Mouse (Mus musculus): ENCODE data around the gene Dusp10. TPM values are rescaled to one million over a fixed set of nuclear protein-coding genes. Genes with fewer than 3 reads are reported as not detected.
A peak's percentile ranks its signal among the peaks of the same experiment; 100 is the strongest.

Dusp10 gene
- total RNA-seq, 1 experiment from 2014 or later, result 11.2 TPM

DNA sequence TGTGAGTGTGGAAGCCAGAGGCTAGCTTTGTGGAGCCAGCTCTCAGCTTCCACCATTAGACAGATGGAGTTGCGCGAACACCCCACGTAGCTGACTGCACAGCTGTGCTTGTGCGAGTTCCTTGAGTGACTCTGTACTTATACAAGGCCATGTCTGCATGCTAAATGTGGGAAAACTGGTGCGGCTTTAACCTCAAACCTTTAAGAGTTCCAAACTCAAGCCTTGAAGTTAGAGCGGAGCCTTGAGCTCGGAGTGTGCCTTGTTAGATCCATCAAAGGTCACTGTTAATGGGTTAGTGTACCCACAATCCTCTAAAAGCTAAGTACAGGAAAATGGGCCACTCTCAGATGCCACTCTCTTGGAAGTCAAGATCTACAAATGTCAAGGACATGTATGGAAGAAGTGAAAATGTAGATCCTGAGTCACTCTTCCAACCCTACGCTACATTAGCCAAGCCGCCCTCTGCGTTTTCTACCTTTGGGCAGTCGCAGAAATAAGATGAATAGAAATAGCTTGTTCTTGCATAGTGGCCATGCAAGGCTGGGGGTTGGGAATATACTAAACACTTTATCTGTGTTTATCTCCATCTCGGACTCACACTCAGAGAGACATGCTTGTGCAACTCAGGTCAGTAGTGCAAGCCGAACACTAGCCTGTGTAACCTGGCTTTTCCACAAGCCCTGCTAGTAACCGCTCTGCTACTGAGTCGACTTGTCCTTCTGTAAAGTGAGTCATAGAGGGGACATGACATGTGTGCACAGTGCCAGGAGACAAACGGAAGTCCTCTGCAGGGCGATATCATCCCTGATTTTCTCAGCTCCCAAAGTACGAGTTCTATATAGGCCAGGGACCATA is 54.8 kb downstream of the Dusp10 start:
- no peak for ATAC-seq (replicated peaks in 1 of 2; ENCODE audit: insufficient read depth in 1 of 2, low FRiP score in 2 of 2, low TSS enrichment in 1 of 2, low read depth in 1 of 2, poor library complexity in 2 of 2, severe bottlenecking in 2 of 2)

DNA sequence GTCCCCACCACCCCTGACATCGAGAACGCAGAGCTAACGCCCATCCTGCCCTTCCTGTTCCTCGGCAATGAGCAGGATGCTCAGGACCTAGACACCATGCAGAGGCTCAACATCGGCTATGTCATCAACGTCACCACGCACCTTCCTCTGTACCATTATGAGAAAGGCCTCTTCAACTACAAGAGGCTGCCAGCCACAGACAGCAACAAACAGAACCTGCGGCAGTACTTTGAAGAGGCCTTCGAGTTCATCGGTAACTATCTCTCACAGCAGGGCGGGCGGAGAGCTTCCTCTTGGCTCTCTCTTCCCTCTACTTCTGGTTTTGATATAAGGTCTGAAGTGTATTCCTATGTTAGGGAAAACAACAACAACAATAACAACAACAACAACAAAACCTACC is 55.9 kb downstream of the Dusp10 start:
- ATAC-seq (replicated peaks in 1 of 2; ENCODE audit: insufficient read depth in 1 of 2, low FRiP score in 2 of 2, low TSS enrichment in 1 of 2, low read depth in 1 of 2, poor library complexity in 2 of 2, severe bottlenecking in 2 of 2), result no peak

DNA sequence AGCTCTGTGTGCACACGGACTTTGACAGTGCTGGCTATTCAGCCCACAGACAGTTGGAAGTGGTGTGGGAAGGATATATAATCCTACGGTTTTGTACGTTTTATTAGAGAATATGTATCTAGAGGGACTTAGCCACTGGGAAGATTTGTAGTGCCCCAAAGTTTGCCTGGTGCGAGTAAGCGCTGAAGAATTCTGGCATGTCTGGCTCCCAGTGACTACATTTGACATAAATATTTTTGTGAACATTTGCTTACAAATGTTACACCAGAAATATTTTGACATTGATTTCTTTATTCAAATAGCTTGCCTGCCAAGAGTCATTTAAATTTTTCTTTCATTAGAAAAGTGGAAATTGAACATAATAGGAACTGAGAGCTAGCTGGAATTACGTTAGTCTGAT is 63.0 kb downstream of the Dusp10 start:
- no peak for ATAC-seq (replicated peaks in 1 of 2; ENCODE audit: insufficient read depth in 1 of 2, low FRiP score in 2 of 2, low TSS enrichment in 1 of 2, low read depth in 1 of 2, poor library complexity in 2 of 2, severe bottlenecking in 2 of 2)

DNA sequence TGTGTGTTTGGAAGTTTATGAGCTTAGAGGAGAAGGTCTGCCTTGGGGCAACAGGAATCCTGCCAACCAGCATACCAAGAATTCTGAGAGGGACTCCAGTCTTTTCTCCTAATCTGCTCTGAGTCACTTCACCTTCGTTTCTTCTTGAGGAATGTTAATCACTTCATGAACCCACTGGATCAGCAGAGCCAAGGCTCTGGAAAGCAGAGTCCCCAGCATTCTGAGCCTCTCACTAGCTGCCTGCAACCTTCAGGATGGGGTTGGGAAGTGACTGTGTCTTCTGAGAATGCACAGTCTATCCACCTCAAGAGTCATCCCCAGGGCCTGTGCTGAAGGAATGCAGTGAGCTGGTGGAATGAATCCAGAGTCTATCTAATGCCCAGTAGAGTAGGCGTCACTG is 63.7 kb downstream of the Dusp10 start:
- no peak for ATAC-seq (replicated peaks in 1 of 2; ENCODE audit: insufficient read depth in 1 of 2, low FRiP score in 2 of 2, low TSS enrichment in 1 of 2, low read depth in 1 of 2, poor library complexity in 2 of 2, severe bottlenecking in 2 of 2)

DNA sequence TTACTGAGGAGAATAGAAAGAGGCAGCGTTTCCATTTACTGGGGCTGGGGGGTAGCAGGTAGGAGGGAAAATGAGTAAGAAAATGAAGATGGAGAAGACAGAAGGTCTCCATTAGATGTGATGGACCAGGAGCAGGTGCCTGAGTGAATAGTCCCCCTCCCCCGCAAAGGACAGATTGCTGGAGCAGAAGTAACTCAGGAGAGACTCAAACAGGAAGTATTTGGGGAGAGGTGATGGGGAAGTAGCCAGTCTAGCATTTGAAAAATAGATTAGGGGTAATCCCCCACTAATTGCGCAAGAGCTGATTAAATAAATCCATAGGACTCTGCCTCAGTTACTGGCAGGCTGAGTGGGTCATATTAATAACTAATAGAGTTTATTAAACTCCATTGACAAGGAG is 66.2 kb downstream of the Dusp10 start:
- ATAC-seq (replicated peaks in 1 of 2; ENCODE audit: insufficient read depth in 1 of 2, low FRiP score in 2 of 2, low TSS enrichment in 1 of 2, low read depth in 1 of 2, poor library complexity in 2 of 2, severe bottlenecking in 2 of 2), result peak in 1 of 2 experiments; percentile 17; a peak in 1 of 4 replicates

DNA sequence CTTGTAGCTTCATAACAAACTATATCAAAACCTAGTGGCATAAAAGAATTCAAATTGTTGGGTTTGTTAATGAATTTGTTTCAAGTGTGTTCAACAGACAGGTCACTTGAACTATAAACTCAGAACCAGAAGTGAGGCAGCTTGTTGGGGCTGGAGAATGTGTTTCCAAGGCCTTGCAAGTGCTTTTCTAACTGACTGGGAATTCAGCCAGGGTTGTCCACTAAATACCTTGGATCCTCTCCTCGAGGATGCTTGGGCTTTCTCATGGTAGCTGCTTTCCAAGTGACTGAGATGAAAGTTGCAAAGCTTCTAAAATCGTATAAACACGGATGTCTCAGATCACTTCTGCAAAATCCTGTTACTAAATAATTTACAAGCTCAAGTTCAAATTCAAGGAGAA is 69.6 kb downstream of the Dusp10 start:
- no peak for ATAC-seq (replicated peaks in 1 of 2; ENCODE audit: insufficient read depth in 1 of 2, low FRiP score in 2 of 2, low TSS enrichment in 1 of 2, low read depth in 1 of 2, poor library complexity in 2 of 2, severe bottlenecking in 2 of 2)

DNA sequence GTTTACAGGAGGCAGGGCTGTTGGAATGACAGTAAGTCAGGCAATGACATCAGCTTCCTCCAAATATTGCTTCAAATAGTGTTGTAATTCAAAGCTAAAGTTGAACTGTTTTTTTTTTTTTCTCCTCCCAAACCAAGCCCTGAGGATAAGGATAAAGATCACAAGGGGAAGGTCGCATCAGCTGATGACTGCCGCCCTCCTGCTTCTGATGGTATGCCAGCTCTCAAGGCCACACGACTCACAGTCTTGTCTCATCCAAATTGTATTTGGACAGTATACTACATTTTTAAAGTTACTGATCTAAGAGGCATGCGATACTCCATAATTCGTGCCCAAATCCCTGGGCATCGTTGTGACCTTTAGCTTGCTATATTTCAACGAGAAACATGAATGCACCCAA is 70.1 kb downstream of the Dusp10 start:
- ATAC-seq (replicated peaks in 1 of 2; ENCODE audit: insufficient read depth in 1 of 2, low FRiP score in 2 of 2, low TSS enrichment in 1 of 2, low read depth in 1 of 2, poor library complexity in 2 of 2, severe bottlenecking in 2 of 2), result no peak

DNA sequence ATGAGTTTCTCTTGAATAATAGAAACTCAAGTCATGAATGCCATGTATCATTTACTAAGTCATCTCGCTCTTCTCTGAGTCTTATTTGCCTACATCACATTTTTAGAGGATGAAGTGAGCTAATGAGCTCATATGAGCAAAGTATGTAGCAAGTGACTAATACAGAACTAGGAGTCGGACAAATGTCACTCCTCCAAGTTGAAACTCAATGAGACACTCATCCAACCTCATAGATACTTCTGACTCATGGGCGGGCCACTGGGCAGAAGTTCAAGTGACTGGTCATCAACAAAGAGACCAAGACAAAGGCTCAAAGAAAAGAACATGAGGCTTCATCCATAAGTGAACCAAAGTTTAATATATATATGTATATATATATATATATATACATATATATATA is 71.9 kb downstream of the Dusp10 start:
- no peak for ATAC-seq (replicated peaks in 1 of 2; ENCODE audit: insufficient read depth in 1 of 2, low FRiP score in 2 of 2, low TSS enrichment in 1 of 2, low read depth in 1 of 2, poor library complexity in 2 of 2, severe bottlenecking in 2 of 2)

DNA sequence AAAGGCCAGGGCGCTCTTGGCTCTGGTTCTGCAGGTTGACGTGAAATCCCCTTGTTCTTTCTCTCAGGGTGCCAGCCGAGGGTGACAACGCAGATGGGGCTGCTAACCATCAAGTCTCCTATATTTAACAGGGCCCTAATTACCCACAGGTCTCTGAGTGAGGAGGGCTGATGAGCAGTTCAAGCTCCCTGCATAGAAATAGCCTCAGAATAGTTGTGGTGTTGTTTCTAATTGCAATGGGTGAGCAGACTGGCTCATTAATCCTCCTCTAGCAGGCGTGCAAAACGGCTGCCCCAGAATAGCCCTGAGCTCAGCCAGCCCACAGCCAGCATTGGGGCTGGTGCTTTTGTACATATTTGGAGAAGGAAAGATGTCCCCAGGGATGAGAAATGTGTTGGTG is 77.4 kb downstream of the Dusp10 start:
- no peak for ATAC-seq (replicated peaks in 1 of 2; ENCODE audit: insufficient read depth in 1 of 2, low FRiP score in 2 of 2, low TSS enrichment in 1 of 2, low read depth in 1 of 2, poor library complexity in 2 of 2, severe bottlenecking in 2 of 2)

DNA sequence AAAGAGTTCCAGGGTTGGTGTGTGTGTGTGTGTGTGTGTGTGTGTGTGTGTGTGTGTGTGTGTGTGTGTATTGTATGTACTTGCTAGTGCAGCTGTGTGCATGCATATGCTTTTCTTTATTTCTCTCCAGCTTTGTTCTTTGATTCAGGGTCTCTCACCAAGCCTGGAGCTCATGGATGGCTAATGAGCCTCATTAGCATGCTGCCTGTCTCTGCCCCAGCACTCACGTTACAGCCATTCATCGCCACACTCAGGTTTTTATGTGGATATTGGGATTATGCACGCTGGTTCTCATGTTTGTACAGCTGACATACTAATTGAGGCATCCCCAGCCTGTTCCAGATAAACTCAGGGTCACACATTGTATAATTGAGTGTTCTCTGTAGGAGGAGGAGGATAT is 81.8 kb downstream of the Dusp10 start:
- ATAC-seq (replicated peaks in 1 of 2; ENCODE audit: insufficient read depth in 1 of 2, low FRiP score in 2 of 2, low TSS enrichment in 1 of 2, low read depth in 1 of 2, poor library complexity in 2 of 2, severe bottlenecking in 2 of 2), result no peak

DNA sequence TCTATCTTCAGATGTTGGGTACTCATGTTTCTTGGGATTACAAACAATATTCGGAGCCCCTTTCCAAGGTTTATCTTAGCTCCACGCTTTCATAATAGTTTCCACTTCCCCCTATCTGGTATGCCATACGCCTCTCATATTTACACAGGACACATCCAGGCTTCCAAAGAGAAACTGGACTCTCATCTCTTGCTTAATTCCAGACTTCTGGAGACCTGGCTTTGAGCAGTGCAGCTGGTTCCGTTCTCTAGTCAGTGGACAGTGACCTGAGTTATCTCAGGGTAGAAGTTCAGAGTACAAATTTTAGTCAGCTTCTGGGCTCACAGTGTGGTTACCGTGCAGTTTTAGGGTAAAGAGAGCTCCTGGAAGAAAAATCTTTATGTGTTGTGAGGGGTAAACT is 87.3 kb downstream of the Dusp10 start:
- ATAC-seq (replicated peaks in 1 of 2; ENCODE audit: insufficient read depth in 1 of 2, low FRiP score in 2 of 2, low TSS enrichment in 1 of 2, low read depth in 1 of 2, poor library complexity in 2 of 2, severe bottlenecking in 2 of 2), result no peak

DNA sequence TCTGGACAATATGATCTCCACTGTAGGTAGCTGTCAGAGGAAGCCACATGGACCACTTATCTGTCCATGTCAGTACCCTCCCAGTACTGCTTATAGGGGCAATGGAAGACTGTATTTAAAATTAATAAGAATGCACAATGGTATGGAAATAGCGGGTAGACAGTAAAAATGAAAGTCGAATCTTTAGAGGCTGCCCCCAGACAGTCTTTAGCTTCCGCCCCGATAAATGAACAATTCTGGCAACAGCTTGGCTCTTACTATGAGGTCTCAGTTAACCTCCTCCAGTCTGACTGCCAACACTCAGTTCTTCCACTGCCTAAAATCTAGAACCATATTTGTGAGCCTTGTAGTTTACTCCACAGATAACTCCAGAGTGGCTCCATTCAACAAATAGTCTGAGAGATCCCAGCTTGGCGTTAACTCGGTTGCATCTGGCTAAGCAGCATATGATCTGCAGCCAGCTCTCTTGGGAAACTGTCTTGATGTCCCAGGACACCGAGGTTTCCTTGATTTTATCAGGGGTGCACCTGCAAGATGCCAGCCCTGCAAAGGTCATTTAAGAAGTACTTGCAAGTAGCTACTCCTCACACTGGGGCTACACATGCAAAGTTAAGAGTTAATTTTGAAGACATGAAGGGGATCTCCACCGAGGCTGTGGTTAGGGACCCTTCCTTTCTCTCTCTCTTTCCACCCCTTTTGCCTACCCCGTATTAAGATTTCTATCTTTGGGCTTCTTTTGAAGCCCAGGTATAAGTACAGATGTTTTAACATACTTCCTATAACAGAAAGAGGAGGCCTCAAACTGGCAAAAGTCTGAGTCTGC is 88.0 kb downstream of the Dusp10 start:
- ATAC-seq (replicated peaks in 1 of 2; ENCODE audit: insufficient read depth in 1 of 2, low FRiP score in 2 of 2, low TSS enrichment in 1 of 2, low read depth in 1 of 2, poor library complexity in 2 of 2, severe bottlenecking in 2 of 2), result no peak

DNA sequence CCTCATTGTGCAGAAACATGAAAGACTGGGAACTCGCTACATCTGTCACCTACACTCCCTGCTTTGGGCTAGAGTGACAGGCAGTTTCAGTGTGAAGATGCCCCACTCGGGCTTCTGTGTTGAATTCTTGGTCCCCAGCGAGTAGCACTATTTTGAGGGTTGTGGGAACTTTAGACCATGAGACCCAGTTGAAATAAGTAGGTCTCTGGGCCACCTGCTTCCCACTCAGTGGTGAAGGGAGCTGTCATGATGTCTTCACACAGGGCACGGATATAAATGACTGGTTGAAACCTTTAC is 88.6 kb downstream of the Dusp10 start:
- no peak for ATAC-seq (replicated peaks in 1 of 2; ENCODE audit: insufficient read depth in 1 of 2, low FRiP score in 2 of 2, low TSS enrichment in 1 of 2, low read depth in 1 of 2, poor library complexity in 2 of 2, severe bottlenecking in 2 of 2)

DNA sequence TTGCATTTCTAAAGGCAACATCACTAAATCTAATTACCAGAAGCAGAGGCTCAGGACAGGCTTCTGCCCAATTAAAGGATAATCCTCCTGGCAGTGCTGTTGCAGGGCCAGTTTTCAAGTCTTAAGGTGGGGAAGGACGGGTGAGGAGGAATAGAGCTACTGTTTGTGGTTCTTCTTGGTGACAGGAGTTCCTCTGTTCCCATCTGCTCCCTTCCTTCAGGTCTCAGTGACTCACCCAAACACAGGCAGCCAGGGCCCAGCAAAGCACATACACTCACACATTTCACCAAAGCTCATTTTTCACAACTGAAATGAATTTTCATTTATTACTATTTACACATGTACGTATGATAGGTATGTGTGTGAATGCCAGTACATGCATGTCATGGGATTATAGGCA is 93.7 kb downstream of the Dusp10 start:
- no peak for ATAC-seq (replicated peaks in 1 of 2; ENCODE audit: insufficient read depth in 1 of 2, low FRiP score in 2 of 2, low TSS enrichment in 1 of 2, low read depth in 1 of 2, poor library complexity in 2 of 2, severe bottlenecking in 2 of 2)

DNA sequence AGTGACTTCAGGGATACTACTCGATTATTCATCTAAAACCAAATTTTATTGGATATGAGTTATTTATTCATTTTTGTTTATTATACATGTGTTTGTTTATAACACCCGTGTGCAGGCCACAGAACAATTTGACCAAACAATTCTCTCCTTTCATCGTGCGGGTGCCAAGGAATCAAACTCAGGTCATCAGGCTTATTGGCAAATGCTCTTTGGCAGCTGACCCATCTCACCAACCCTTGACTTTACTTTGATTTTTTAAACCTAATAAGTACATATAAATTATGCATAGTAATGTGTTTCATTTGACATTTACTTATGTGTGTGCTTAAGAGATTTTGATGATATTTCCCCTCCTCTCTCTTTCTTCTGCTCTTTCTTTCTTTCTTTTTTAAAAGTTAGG is 94.3 kb downstream of the Dusp10 start:
- ATAC-seq (replicated peaks in 1 of 2; ENCODE audit: insufficient read depth in 1 of 2, low FRiP score in 2 of 2, low TSS enrichment in 1 of 2, low read depth in 1 of 2, poor library complexity in 2 of 2, severe bottlenecking in 2 of 2), result no peak

DNA sequence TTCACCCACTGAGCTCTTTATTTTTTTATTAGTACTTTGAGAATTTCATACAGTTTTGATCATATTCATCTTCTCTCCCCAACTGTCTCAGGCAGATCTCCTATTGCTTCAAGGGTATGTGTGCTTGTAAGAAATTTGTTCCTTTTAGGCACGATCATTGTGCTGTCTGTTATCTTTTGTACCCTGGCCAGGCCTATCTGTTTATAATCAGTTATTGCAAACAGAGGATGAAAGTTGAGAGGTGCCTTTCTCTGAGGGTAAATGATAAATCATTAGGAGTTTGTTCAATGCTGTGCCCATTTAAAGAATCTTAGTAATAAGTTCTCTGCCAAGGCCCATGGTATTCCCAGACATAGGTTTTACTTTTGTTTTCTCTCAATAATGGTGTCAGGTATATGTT is 95.2 kb downstream of the Dusp10 start:
- no peak for ATAC-seq (replicated peaks in 1 of 2; ENCODE audit: insufficient read depth in 1 of 2, low FRiP score in 2 of 2, low TSS enrichment in 1 of 2, low read depth in 1 of 2, poor library complexity in 2 of 2, severe bottlenecking in 2 of 2)

DNA sequence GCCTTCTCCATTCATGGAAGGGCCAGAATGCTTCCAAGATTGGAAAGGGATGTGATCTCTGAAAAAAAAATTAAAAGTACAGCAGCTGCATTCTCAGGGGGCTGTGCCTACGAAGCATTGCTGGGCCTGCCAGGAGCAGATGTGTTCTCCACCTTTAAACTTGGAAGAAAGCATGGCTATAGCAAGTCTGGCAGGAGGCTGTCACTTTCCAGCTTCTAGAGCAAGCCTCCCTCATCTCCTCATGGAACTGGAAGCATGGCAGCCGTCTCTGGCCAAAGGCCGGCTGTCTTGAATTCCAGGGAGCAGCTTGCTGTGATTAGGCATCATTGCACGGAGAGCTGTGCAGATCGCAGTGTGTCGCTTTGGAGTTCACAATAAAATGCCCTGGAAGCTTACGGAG is 104.5 kb downstream of the Dusp10 start:
- ATAC-seq (replicated peaks in 1 of 2; ENCODE audit: insufficient read depth in 1 of 2, low FRiP score in 2 of 2, low TSS enrichment in 1 of 2, low read depth in 1 of 2, poor library complexity in 2 of 2, severe bottlenecking in 2 of 2), result no peak

DNA sequence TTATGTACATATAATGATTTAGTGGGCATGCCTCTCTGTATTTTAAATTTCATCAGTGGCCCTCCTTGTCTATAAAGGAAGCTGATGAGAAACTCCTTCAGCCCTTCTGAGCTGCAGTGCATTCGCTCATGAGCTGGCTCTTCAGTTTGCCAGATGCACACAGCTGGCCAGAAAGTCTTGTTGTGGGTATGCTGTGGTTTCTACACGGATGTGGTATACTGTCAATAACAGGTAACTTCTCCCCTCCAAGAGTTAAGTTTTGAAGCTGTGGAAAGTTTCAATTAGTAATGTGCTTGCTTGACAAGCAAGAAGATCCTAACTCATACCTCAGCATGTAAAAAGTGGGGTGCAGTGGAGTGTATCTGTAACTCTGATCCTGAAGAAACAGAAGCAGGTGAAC is 104.9 kb downstream of the Dusp10 start:
- ATAC-seq (replicated peaks in 1 of 2; ENCODE audit: insufficient read depth in 1 of 2, low FRiP score in 2 of 2, low TSS enrichment in 1 of 2, low read depth in 1 of 2, poor library complexity in 2 of 2, severe bottlenecking in 2 of 2), result no peak

DNA sequence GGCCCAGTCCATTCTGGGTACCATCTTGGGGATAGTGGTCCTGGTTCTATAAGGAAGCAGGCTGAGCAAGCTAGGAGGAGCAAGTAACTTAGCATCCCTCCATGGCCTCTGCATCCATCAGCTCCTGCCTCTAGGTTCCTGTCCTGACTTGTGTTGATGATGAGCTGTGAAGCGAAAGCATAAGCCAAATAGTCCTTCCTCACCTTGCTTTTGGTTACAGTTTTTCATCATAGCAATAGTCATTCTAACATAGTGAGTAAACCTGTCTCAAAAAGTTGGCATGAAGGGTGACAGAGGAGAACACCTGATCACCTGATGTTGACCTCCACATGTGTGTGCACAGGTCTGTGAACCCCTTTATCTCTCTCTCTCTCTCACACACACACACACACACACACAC is 105.5 kb downstream of the Dusp10 start:
- ATAC-seq (replicated peaks in 1 of 2; ENCODE audit: insufficient read depth in 1 of 2, low FRiP score in 2 of 2, low TSS enrichment in 1 of 2, low read depth in 1 of 2, poor library complexity in 2 of 2, severe bottlenecking in 2 of 2), result no peak

Data from hematopoietic stem cell, adult 5-6 weeks (primary cell).